Mouse (Mus musculus): ENCODE results near the gene Nemf. TPM values are rescaled to one million over a fixed set of nuclear protein-coding genes. Genes with fewer than 3 reads are reported as not detected.
A peak's percentile ranks its signal among the peaks of the same experiment; 100 is the strongest.

Nemf gene
- polyA plus RNA-seq (2015; fragmentation: Nextera tagmentation; extraction: Ambion mirVana), result 87.6 and 94.4 TPM in 2 replicates

- peaks cover 9% of the 10 kb centered on the region for H3K4me1 ChIP-seq (replicated peaks; ENCODE audit: control insufficient read depth, insufficient read depth, low read length)
- under 1% methylated on average over 49 of the region's 50 CpGs for WGBS
- H3K27me3 ChIP-seq (replicated peaks; ENCODE audit: control insufficient read depth, insufficient read depth, low read length), result no peaks in the 10 kb centered on the region
- H3K9ac ChIP-seq (replicated peaks; ENCODE audit: low read depth, low read length), result peak within 1 kb of the TSS; percentile 88
- peak within 1 kb of the TSS; percentile 88 for H3K4me2 ChIP-seq (ENCODE audit: low read length)
- peak; percentile 44 for ATAC-seq
- peaks cover 6% of the 10 kb centered on the region; the same call in 1 of the 2 replicates for H3K36me3 ChIP-seq (ENCODE audit: control insufficient read depth, insufficient read depth)
- H3K27ac ChIP-seq (ENCODE audit: low read length), result peak within 1 kb of the TSS; percentile 68; the same call in 1 of the 2 replicates
- no peaks in the 10 kb centered on the region for H3K9me3 ChIP-seq (ENCODE audit: control insufficient read depth, low read length)
- peak within 1 kb of the TSS; percentile 83 for H3K4me3 ChIP-seq (replicated peaks; ENCODE audit: low read length)
Observed at GRCm38 (mm10) chr12:69356546-69357299, at the start of gene Nemf. TSS of gene Nemf (minus strand) at chr12:69357165.

- Histone ChIP-seq H3K4me2 (ENCODE audit: low read length) (no peak overlapping the region), H3K4me3 (replicated peaks; ENCODE audit: low read length) (no peak overlapping the region), H3K27me3 (replicated peaks; ENCODE audit: control insufficient read depth, insufficient read depth, low read length) (no peaks in the 10 kb centered on the region), H3K36me3 (ENCODE audit: control insufficient read depth, insufficient read depth) (no peaks in the 10 kb centered on the region), H3K9me3 (ENCODE audit: control insufficient read depth, low read length) (no peaks in the 10 kb centered on the region), H3K9ac (replicated peaks; ENCODE audit: low read depth, low read length) (no peak overlapping the region), H3K4me1 (replicated peaks; ENCODE audit: control insufficient read depth, insufficient read depth, low read length) (0 out of 2 replicates have a peak, but pooled peaks cover 4% of the 10 kb centered on the region), H3K27ac (ENCODE audit: low read length) (no peak overlapping the region)
- WGBS, result 89% methylated on average over 13 of the region's 13 CpGs
- ATAC-seq, result no peak
Observed at GRCm38 (mm10) chr12:69402594-69403167, 45.7 kb upstream of the Nemf start.

- ATAC-seq, result no peak
- Histone ChIP-seq H3K4me3 (replicated peaks; ENCODE audit: low read length) (no peak overlapping the region), H3K27me3 (replicated peaks; ENCODE audit: control insufficient read depth, insufficient read depth, low read length) (no peaks in the 10 kb centered on the region), H3K4me2 (ENCODE audit: low read length) (no peak overlapping the region), H3K9ac (replicated peaks; ENCODE audit: low read depth, low read length) (no peak overlapping the region), H3K4me1 (replicated peaks; ENCODE audit: control insufficient read depth, insufficient read depth, low read length) (0 out of 2 replicates have a peak, but pooled peaks cover 4% of the 10 kb centered on the region), H3K9me3 (ENCODE audit: control insufficient read depth, low read length) (no peaks in the 10 kb centered on the region), H3K36me3 (ENCODE audit: control insufficient read depth, insufficient read depth) (no peaks in the 10 kb centered on the region), H3K27ac (ENCODE audit: low read length) (no peak overlapping the region)
- 64% methylated on average over 9 of the region's 9 CpGs for WGBS
Observed at GRCm38 (mm10) chr12:69402100-69402499, 45.1 kb upstream of the Nemf start.

GRCm38 (mm10) chr12:69400871-69401286, 43.9 kb upstream of the Nemf start:
- H3K9ac ChIP-seq (replicated peaks; ENCODE audit: low read depth, low read length), result no peak overlapping the region
- no peak for ATAC-seq
- H3K4me2 ChIP-seq (ENCODE audit: low read length), result no peak overlapping the region
- no peak overlapping the region for H3K4me3 ChIP-seq (replicated peaks; ENCODE audit: low read length)
- H3K36me3 ChIP-seq (ENCODE audit: control insufficient read depth, insufficient read depth), result no peaks in the 10 kb centered on the region
- H3K9me3 ChIP-seq (ENCODE audit: control insufficient read depth, low read length), result no peaks in the 10 kb centered on the region
- 28% methylated on average over 2 of the region's 2 CpGs for WGBS
- H3K4me1 ChIP-seq (replicated peaks; ENCODE audit: control insufficient read depth, insufficient read depth, low read length), result 0 out of 2 replicates have a peak, but pooled peaks cover 4% of the 10 kb centered on the region
- no peaks in the 10 kb centered on the region for H3K27me3 ChIP-seq (replicated peaks; ENCODE audit: control insufficient read depth, insufficient read depth, low read length)
- H3K27ac ChIP-seq (ENCODE audit: low read length), result no peak overlapping the region

GRCm38 (mm10) chr12:69400367-69400766, 43.4 kb upstream of the Nemf start:
- Histone ChIP-seq H3K27me3 (replicated peaks; ENCODE audit: control insufficient read depth, insufficient read depth, low read length) (no peaks in the 10 kb centered on the region), H3K4me3 (replicated peaks; ENCODE audit: low read length) (no peak overlapping the region), H3K9ac (replicated peaks; ENCODE audit: low read depth, low read length) (no peak overlapping the region), H3K4me2 (ENCODE audit: low read length) (no peak overlapping the region), H3K4me1 (replicated peaks; ENCODE audit: control insufficient read depth, insufficient read depth, low read length) (0 out of 2 replicates have a peak, but pooled peaks cover 4% of the 10 kb centered on the region), H3K36me3 (ENCODE audit: control insufficient read depth, insufficient read depth) (no peaks in the 10 kb centered on the region), H3K9me3 (ENCODE audit: control insufficient read depth, low read length) (no peaks in the 10 kb centered on the region), H3K27ac (ENCODE audit: low read length) (no peak overlapping the region)
- 83% methylated on average over 4 of the region's 4 CpGs for WGBS
- no peak for ATAC-seq

GRCm38 (mm10) chr12:69394456-69394855, 37.5 kb upstream of the Nemf start:
- no peak for ATAC-seq
- Histone ChIP-seq H3K9ac (replicated peaks; ENCODE audit: low read depth, low read length) (no peak overlapping the region), H3K27ac (ENCODE audit: low read length) (no peak overlapping the region), H3K4me1 (replicated peaks; ENCODE audit: control insufficient read depth, insufficient read depth, low read length) (no peaks in the 10 kb centered on the region), H3K4me2 (ENCODE audit: low read length) (no peak overlapping the region), H3K27me3 (replicated peaks; ENCODE audit: control insufficient read depth, insufficient read depth, low read length) (no peaks in the 10 kb centered on the region), H3K9me3 (ENCODE audit: control insufficient read depth, low read length) (no peaks in the 10 kb centered on the region), H3K36me3 (ENCODE audit: control insufficient read depth, insufficient read depth) (no peaks in the 10 kb centered on the region), H3K4me3 (replicated peaks; ENCODE audit: low read length) (no peak overlapping the region)
- 67% methylated on average over 6 of the region's 6 CpGs for WGBS

GRCm38 (mm10) chr12:69393076-69393475, 36.1 kb upstream of the Nemf start:
- Histone ChIP-seq H3K4me3 (replicated peaks; ENCODE audit: low read length) (no peak overlapping the region), H3K27me3 (replicated peaks; ENCODE audit: control insufficient read depth, insufficient read depth, low read length) (no peaks in the 10 kb centered on the region), H3K4me1 (replicated peaks; ENCODE audit: control insufficient read depth, insufficient read depth, low read length) (no peaks in the 10 kb centered on the region), H3K9me3 (ENCODE audit: control insufficient read depth, low read length) (no peaks in the 10 kb centered on the region), H3K27ac (ENCODE audit: low read length) (no peak overlapping the region), H3K36me3 (ENCODE audit: control insufficient read depth, insufficient read depth) (no peaks in the 10 kb centered on the region), H3K4me2 (ENCODE audit: low read length) (no peak overlapping the region), H3K9ac (replicated peaks; ENCODE audit: low read depth, low read length) (no peak overlapping the region)
- ATAC-seq, result no peak
- WGBS, result 75% methylated on average over 10 of the region's 10 CpGs

- no peak overlapping the region for H3K4me2 ChIP-seq (ENCODE audit: low read length)
- H3K36me3 ChIP-seq (ENCODE audit: control insufficient read depth, insufficient read depth), result no peaks in the 10 kb centered on the region
- H3K4me1 ChIP-seq (replicated peaks; ENCODE audit: control insufficient read depth, insufficient read depth, low read length), result no peaks in the 10 kb centered on the region
- WGBS, result 72% methylated on average over 7 of the region's 7 CpGs
- H3K27me3 ChIP-seq (replicated peaks; ENCODE audit: control insufficient read depth, insufficient read depth, low read length), result no peaks in the 10 kb centered on the region
- H3K27ac ChIP-seq (ENCODE audit: low read length), result no peak overlapping the region
- no peak overlapping the region for H3K4me3 ChIP-seq (replicated peaks; ENCODE audit: low read length)
- no peak overlapping the region for H3K9ac ChIP-seq (replicated peaks; ENCODE audit: low read depth, low read length)
- ATAC-seq, result no peak
- no peaks in the 10 kb centered on the region for H3K9me3 ChIP-seq (ENCODE audit: control insufficient read depth, low read length)
Observed at GRCm38 (mm10) chr12:69390000-69390698, 33.2 kb upstream of the Nemf start.

GRCm38 (mm10) chr12:69389273-69389938, 32.4 kb upstream of the Nemf start:
- H3K9ac ChIP-seq (replicated peaks; ENCODE audit: low read depth, low read length), result no peak overlapping the region
- H3K9me3 ChIP-seq (ENCODE audit: control insufficient read depth, low read length), result no peaks in the 10 kb centered on the region
- H3K4me1 ChIP-seq (replicated peaks; ENCODE audit: control insufficient read depth, insufficient read depth, low read length), result no peaks in the 10 kb centered on the region
- H3K27ac ChIP-seq (ENCODE audit: low read length), result no peak overlapping the region
- no peak overlapping the region for H3K4me2 ChIP-seq (ENCODE audit: low read length)
- ATAC-seq, result 0 out of 2 replicates have a peak, but pooled peaks have one; percentile 15
- H3K4me3 ChIP-seq (replicated peaks; ENCODE audit: low read length), result no peak overlapping the region
- WGBS, result 49% methylated on average over 7 of the region's 7 CpGs
- no peaks in the 10 kb centered on the region for H3K27me3 ChIP-seq (replicated peaks; ENCODE audit: control insufficient read depth, insufficient read depth, low read length)
- no peaks in the 10 kb centered on the region for H3K36me3 ChIP-seq (ENCODE audit: control insufficient read depth, insufficient read depth)

Measured in forebrain, embryonic 16.5 days (tissue).